Mouse (Mus musculus): ENCODE results near the gene Pitpnc1. TPM values are rescaled to one million over a fixed set of nuclear protein-coding genes. Genes with fewer than 3 reads are reported as not detected.

Gene Pitpnc1
- polyA plus RNA-seq, 1 experiment from 2014 or later, result 36.7 TPM

- 84% methylated on average over 7 of the region's 7 CpGs for WGBS
- no peak for ATAC-seq
- Histone ChIP-seq H3K27me3 (no peaks in the 10 kb centered on the region), H3K4me1 (replicated peaks) (no peaks in the 10 kb centered on the region), H3K36me3 (peaks cover 35% of the 10 kb centered on the region), H3K9me3 (no peaks in the 10 kb centered on the region; the same call in 1 of the 2 replicates), H3K4me2 (replicated peaks) (no peak overlapping the region), H3K4me3 (replicated peaks) (no peak overlapping the region), H3K9ac (replicated peaks) (no peak overlapping the region), H3K27ac (no peak overlapping the region)
These were observed 219.0 kb downstream of the Pitpnc1 start for GRCm38 (mm10) chr11:107251460-107251859.

DNA sequence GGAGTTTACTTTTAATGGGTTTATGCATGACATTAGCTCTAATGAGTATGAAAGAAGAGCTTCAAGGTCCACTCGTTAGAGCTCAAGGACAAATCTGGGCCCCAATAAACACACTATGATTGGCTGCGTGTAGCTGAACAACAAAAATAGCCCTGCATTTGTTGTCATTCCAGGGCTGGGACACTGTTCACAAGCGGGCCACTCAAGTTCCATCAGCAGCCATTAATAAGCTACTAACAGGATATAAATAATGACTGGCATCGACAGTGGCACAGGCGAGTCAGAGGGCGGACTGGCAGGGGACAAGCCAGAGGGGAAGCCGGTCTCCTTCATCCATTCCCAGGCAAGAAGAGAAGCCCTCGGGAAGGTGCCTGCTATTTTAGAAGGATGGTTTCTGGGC, 219.6 kb downstream of the Pitpnc1 start:
- 96% methylated on average over 8 of the region's 8 CpGs for WGBS
- H3K27ac ChIP-seq, result no peak overlapping the region
- H3K9ac ChIP-seq (replicated peaks), result no peak overlapping the region
- H3K36me3 ChIP-seq, result peaks cover 35% of the 10 kb centered on the region
- no peaks in the 10 kb centered on the region; the same call in 1 of the 2 replicates for H3K9me3 ChIP-seq
- H3K4me1 ChIP-seq (replicated peaks), result no peaks in the 10 kb centered on the region
- H3K27me3 ChIP-seq, result no peaks in the 10 kb centered on the region
- H3K4me3 ChIP-seq (replicated peaks), result no peak overlapping the region
- no peak overlapping the region for H3K4me2 ChIP-seq (replicated peaks)
- ATAC-seq, result no peak

- Histone ChIP-seq H3K4me1 (replicated peaks) (no peaks in the 10 kb centered on the region), H3K9ac (replicated peaks) (no peak overlapping the region), H3K4me2 (replicated peaks) (no peak overlapping the region), H3K36me3 (peaks cover 34% of the 10 kb centered on the region), H3K27ac (no peak overlapping the region), H3K4me3 (replicated peaks) (no peak overlapping the region), H3K27me3 (no peaks in the 10 kb centered on the region), H3K9me3 (no peaks in the 10 kb centered on the region; the same call in 1 of the 2 replicates)
- 95% methylated on average over 7 of the region's 7 CpGs for WGBS
- no peak for ATAC-seq
These were observed 221.7 kb downstream of the Pitpnc1 start for GRCm38 (mm10) chr11:107248753-107249152.

- Histone ChIP-seq H3K4me3 (replicated peaks) (no peak overlapping the region), H3K4me2 (replicated peaks) (no peak overlapping the region), H3K36me3 (peaks cover 20% of the 10 kb centered on the region), H3K9me3 (no peaks in the 10 kb centered on the region), H3K9ac (replicated peaks) (no peak overlapping the region), H3K4me1 (replicated peaks) (peaks cover 6% of the 10 kb centered on the region; the same call in 1 of the 2 replicates), H3K27me3 (no peaks in the 10 kb centered on the region), H3K27ac (no peak overlapping the region)
- WGBS, result 96% methylated on average over 7 of the region's 7 CpGs
- no peak for ATAC-seq
These were observed 224.8 kb downstream of the Pitpnc1 start for GRCm38 (mm10) chr11:107245657-107246056.

GRCm38 (mm10) chr11:107243126-107243525, 227.4 kb downstream of the Pitpnc1 start:
- H3K9me3 ChIP-seq, result no peaks in the 10 kb centered on the region
- H3K9ac ChIP-seq (replicated peaks), result no peak overlapping the region
- no peak overlapping the region for H3K27ac ChIP-seq
- no peak for ATAC-seq
- peaks cover 6% of the 10 kb centered on the region for H3K36me3 ChIP-seq
- H3K4me3 ChIP-seq (replicated peaks), result no peak overlapping the region
- no peaks in the 10 kb centered on the region for H3K27me3 ChIP-seq
- WGBS, result 45% methylated on average over 6 of the region's 6 CpGs
- peaks cover 6% of the 10 kb centered on the region; the same call in 1 of the 2 replicates for H3K4me1 ChIP-seq (replicated peaks)
- H3K4me2 ChIP-seq (replicated peaks), result no peak overlapping the region

DNA sequence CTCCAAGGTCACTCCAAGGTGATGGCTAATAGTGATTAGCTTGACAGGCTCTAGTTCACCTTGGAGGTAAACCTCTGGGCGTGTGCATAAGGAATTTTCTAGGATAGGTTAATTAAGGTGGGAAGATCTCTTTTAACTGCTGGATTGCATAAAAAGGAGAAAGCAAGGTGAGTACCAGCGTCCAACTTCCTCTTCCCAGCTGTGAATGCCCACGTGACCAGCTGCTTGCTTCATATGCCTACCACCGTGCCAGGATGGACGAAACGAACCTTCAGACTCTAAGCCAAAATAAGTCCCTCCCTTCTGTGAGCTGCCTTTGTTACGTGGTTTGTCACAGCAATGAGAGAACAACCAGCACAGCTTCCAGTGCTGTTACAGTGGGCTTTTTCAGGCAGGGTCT, 228.8 kb downstream of the Pitpnc1 start:
- WGBS, result 87% methylated on average over 7 of the region's 7 CpGs
- H3K4me2 ChIP-seq (replicated peaks), result no peak overlapping the region
- no peak overlapping the region for H3K9ac ChIP-seq (replicated peaks)
- no peaks in the 10 kb centered on the region for H3K27me3 ChIP-seq
- H3K36me3 ChIP-seq, result peaks cover 3% of the 10 kb centered on the region; the same call in 1 of the 2 replicates
- H3K4me1 ChIP-seq (replicated peaks), result peaks cover 6% of the 10 kb centered on the region; the same call in 1 of the 2 replicates
- ATAC-seq, result no peak
- H3K9me3 ChIP-seq, result no peaks in the 10 kb centered on the region
- H3K27ac ChIP-seq, result no peak overlapping the region
- H3K4me3 ChIP-seq (replicated peaks), result no peak overlapping the region

- Histone ChIP-seq H3K9ac (replicated peaks) (no peak overlapping the region), H3K27me3 (no peaks in the 10 kb centered on the region), H3K4me2 (replicated peaks) (no peak overlapping the region), H3K4me1 (replicated peaks) (peaks cover 6% of the 10 kb centered on the region; the same call in 1 of the 2 replicates), H3K9me3 (no peaks in the 10 kb centered on the region), H3K36me3 (no peaks in the 10 kb centered on the region), H3K27ac (no peak overlapping the region), H3K4me3 (replicated peaks) (no peak overlapping the region)
- 96% methylated on average over 6 of the region's 6 CpGs for WGBS
- no peak for ATAC-seq
These were observed 232.0 kb downstream of the Pitpnc1 start for GRCm38 (mm10) chr11:107238506-107238905.

DNA sequence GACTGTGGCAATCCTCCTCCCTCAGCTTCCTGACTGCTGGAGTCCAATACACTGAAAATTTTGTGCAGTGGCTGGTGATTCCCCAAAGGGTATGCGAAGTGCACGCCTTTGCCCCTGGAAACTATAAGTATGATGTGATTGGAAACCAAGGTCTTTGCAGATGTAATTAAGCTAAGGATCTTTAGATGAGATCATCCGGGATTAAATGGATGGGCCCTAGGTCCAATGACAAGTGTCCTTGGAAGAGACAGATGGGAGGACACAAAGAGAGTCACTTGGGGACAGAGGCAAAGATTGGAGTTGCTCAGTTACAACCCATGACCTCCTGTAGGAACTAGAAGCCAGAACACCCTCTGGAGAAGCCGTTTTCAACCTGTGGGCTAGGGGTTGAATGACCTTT, 233.0 kb downstream of the Pitpnc1 start:
- Histone ChIP-seq H3K9me3 (no peaks in the 10 kb centered on the region), H3K4me3 (replicated peaks) (no peak overlapping the region), H3K9ac (replicated peaks) (no peak overlapping the region), H3K4me1 (replicated peaks) (no peaks in the 10 kb centered on the region), H3K27me3 (no peaks in the 10 kb centered on the region), H3K27ac (no peak overlapping the region), H3K4me2 (replicated peaks) (no peak overlapping the region), H3K36me3 (no peaks in the 10 kb centered on the region)
- ATAC-seq, result no peak
- WGBS, result 90% methylated on average over 4 of the region's 4 CpGs

DNA sequence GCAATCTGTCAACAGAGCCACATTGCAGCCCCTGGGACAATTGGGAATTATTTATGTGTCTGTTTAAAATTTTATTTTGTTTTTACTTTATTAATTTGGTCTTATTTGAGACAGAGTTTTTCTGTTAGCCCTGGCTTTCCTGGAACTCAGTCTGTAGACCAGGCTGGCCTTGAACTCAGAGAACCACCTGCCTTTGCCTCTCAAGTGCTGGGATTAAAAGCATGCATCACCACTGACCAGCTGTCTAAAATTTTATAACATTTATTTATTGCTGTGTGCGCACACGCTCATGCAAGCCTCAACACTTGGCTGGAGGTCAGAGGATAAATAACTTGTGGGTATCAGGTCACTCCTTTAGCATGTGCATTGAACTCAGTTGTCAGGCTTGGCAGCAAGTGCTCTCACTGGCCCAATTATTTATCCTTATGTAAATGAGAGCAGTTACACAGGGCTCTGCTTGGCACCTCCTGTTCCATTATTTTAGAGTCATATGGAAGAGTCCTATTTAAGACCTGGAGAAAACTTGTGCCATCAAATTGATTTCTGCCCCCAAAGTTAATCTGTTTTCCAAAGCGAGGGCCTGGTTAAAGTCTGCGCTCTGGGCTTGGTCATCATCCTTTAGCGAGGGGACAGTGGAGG, 237.1 kb downstream of the Pitpnc1 start:
- ATAC-seq, result no peak
- peaks cover 17% of the 10 kb centered on the region for H3K36me3 ChIP-seq
- H3K4me3 ChIP-seq (replicated peaks), result no peak overlapping the region
- H3K9me3 ChIP-seq, result no peaks in the 10 kb centered on the region
- WGBS, result 90% methylated on average over 5 of the region's 5 CpGs
- H3K4me1 ChIP-seq (replicated peaks), result no peaks in the 10 kb centered on the region
- H3K9ac ChIP-seq (replicated peaks), result no peak overlapping the region
- no peak overlapping the region for H3K27ac ChIP-seq
- H3K4me2 ChIP-seq (replicated peaks), result no peak overlapping the region
- H3K27me3 ChIP-seq, result no peaks in the 10 kb centered on the region

DNA sequence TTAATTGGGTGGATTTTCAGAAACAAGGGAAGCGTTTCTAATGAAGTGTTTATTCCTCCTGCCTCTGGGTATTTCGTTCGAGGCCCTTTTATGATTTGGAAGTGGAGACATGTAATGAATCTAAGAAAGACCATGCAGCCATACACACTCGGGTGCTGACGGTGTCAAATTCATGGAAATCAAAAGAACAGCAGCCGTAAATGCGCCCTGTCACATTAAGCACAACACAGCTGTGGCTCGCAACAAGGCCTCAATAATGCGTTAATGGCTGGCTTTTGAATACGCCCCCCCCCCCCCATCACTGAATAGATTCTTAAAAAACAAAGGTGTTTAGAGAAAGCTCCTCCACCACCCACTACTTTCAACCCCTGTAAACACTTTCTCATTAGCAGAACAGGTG, 240.4 kb downstream of the Pitpnc1 start:
- H3K4me2 ChIP-seq (replicated peaks), result no peak overlapping the region
- no peak overlapping the region for H3K9ac ChIP-seq (replicated peaks)
- no peaks in the 10 kb centered on the region for H3K27me3 ChIP-seq
- 68% methylated on average over 10 of the region's 10 CpGs for WGBS
- no peak for ATAC-seq
- peaks cover 29% of the 10 kb centered on the region for H3K36me3 ChIP-seq
- no peaks in the 10 kb centered on the region for H3K4me1 ChIP-seq (replicated peaks)
- no peak overlapping the region for H3K4me3 ChIP-seq (replicated peaks)
- no peak overlapping the region for H3K27ac ChIP-seq
- H3K9me3 ChIP-seq, result no peaks in the 10 kb centered on the region

- Histone ChIP-seq H3K4me2 (replicated peaks) (no peak overlapping the region), H3K9me3 (no peaks in the 10 kb centered on the region), H3K9ac (replicated peaks) (no peak overlapping the region), H3K36me3 (peaks cover 19% of the 10 kb centered on the region), H3K4me1 (replicated peaks) (peaks cover 21% of the 10 kb centered on the region), H3K27me3 (no peaks in the 10 kb centered on the region), H3K4me3 (replicated peaks) (no peak overlapping the region), H3K27ac (no peak overlapping the region)
- no peak for ATAC-seq
- WGBS, result 96% methylated on average over 1 of the region's 1 CpGs
These were observed 244.1 kb downstream of the Pitpnc1 start for GRCm38 (mm10) chr11:107226431-107226830.

- H3K4me3 ChIP-seq (replicated peaks), result no peak overlapping the region
- no peak for ATAC-seq
- H3K9ac ChIP-seq (replicated peaks), result no peak overlapping the region
- H3K4me2 ChIP-seq (replicated peaks), result no peak overlapping the region
- no peak overlapping the region for H3K27ac ChIP-seq
- H3K9me3 ChIP-seq, result no peaks in the 10 kb centered on the region
- 96% methylated on average over 10 of the region's 10 CpGs for WGBS
- H3K36me3 ChIP-seq, result peaks cover 18% of the 10 kb centered on the region; the same call in 1 of the 2 replicates
- no peaks in the 10 kb centered on the region for H3K27me3 ChIP-seq
- peaks cover 21% of the 10 kb centered on the region for H3K4me1 ChIP-seq (replicated peaks)
These were observed 244.5 kb downstream of the Pitpnc1 start for GRCm38 (mm10) chr11:107226013-107226412.

DNA sequence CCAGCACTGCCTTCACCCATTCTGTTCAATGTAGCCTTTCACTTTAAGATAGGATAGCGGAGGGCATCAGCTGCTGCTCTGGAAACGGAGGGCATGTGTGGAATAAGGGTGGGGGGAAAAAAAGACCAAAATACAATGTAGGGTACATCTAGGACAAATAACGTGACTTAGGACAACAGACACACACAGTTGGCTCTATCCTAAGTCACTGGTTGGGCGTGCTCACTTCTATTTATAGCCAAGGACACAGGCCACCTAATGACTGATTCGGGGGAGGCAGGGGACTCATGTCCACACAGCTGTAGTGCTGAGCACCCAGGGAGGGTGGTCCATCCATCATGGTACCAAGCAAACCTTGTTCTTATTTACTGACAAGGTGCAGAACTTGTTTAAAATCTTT, 245.2 kb downstream of the Pitpnc1 start:
- WGBS, result 89% methylated on average over 5 of the region's 5 CpGs
- no peak overlapping the region for H3K27ac ChIP-seq
- H3K36me3 ChIP-seq, result peaks cover 18% of the 10 kb centered on the region; the same call in 1 of the 2 replicates
- H3K4me3 ChIP-seq (replicated peaks), result no peak overlapping the region
- no peak overlapping the region for H3K9ac ChIP-seq (replicated peaks)
- H3K27me3 ChIP-seq, result no peaks in the 10 kb centered on the region
- ATAC-seq, result no peak
- H3K9me3 ChIP-seq, result no peaks in the 10 kb centered on the region
- peaks cover 21% of the 10 kb centered on the region for H3K4me1 ChIP-seq (replicated peaks)
- no peak overlapping the region for H3K4me2 ChIP-seq (replicated peaks)

Measured in midbrain, embryonic 13.5 days (tissue).